Mouse (Mus musculus) T-cell, adult 2 months (primary cell): ENCODE data around the gene Tcf7l2.

ENCODE experiments used
- DNase-seq: peaks from one replicate; pipeline ENCODE4 v3.0.0; 2022; ENCODE audit warnings: low spot score

The Tcf7l2 gene

GRCm38 (mm10) chr19:55758158-55758557 is 16.5 kb downstream of the Tcf7l2 start:
- no peak for DNase-seq

- no peak for DNase-seq
These were observed 17.4 kb downstream of the Tcf7l2 start for GRCm38 (mm10) chr19:55759006-55759405.

- no peak for DNase-seq
These were observed 19.5 kb downstream of the Tcf7l2 start for GRCm38 (mm10) chr19:55761086-55761485.

- DNase-seq = no peak
These were observed 20.6 kb downstream of the Tcf7l2 start for GRCm38 (mm10) chr19:55762187-55762586.

GRCm38 (mm10) chr19:55765814-55766213 is 24.2 kb downstream of the Tcf7l2 start:
- DNase-seq = no peak

GRCm38 (mm10) chr19:55767104-55767503 is 25.5 kb downstream of the Tcf7l2 start:
- DNase-seq = no peak

- DNase-seq = no peak
These were observed 26.0 kb downstream of the Tcf7l2 start for GRCm38 (mm10) chr19:55767579-55767978.

- DNase-seq = no peak
These were observed 26.6 kb downstream of the Tcf7l2 start for GRCm38 (mm10) chr19:55768246-55768645.

- DNase-seq = peak; percentile 47
These were observed 27.3 kb downstream of the Tcf7l2 start for GRCm38 (mm10) chr19:55768889-55769288.

GRCm38 (mm10) chr19:55774334-55774733 is 32.7 kb downstream of the Tcf7l2 start:
- DNase-seq = no peak

GRCm38 (mm10) chr19:55774824-55775223 is 33.2 kb downstream of the Tcf7l2 start:
- DNase-seq = no peak

GRCm38 (mm10) chr19:55779871-55780270 is 38.3 kb downstream of the Tcf7l2 start:
- DNase-seq = no peak

- DNase-seq = no peak
These were observed 39.5 kb downstream of the Tcf7l2 start for GRCm38 (mm10) chr19:55781087-55781486.

GRCm38 (mm10) chr19:55781681-55782080 is 40.1 kb downstream of the Tcf7l2 start:
- no peak for DNase-seq

- DNase-seq = no peak
These were observed 43.3 kb downstream of the Tcf7l2 start for GRCm38 (mm10) chr19:55784796-55785418.

- DNase-seq = no peak
These were observed 45.8 kb downstream of the Tcf7l2 start for GRCm38 (mm10) chr19:55787420-55787819.

- no peak for DNase-seq
These were observed 46.8 kb downstream of the Tcf7l2 start for GRCm38 (mm10) chr19:55788285-55788904.

GRCm38 (mm10) chr19:55788905-55789295 is 47.3 kb downstream of the Tcf7l2 start:
- DNase-seq = no peak

- DNase-seq = no peak
These were observed 48.2 kb downstream of the Tcf7l2 start for GRCm38 (mm10) chr19:55789838-55790237.

- DNase-seq = no peak
These were observed 49.7 kb downstream of the Tcf7l2 start for GRCm38 (mm10) chr19:55791293-55791692.

GRCm38 (mm10) chr19:55791886-55792285 is 50.3 kb downstream of the Tcf7l2 start:
- no peak for DNase-seq

- peak; percentile 76 for DNase-seq
These were observed 51.0 kb downstream of the Tcf7l2 start for GRCm38 (mm10) chr19:55792571-55792970.

GRCm38 (mm10) chr19:55793029-55793428 is 51.4 kb downstream of the Tcf7l2 start:
- no peak for DNase-seq
